ENCODE assay signal across 9 mouse cellular contexts in genomic region chr9:119067601-119068000, GRCm38 (mm10). TPM values are rescaled to one million over a fixed set of nuclear protein-coding genes. Genes with fewer than 3 reads are reported as not detected.
DNase-seq lines count a peak whose midpoint lies in the region; ATAC-seq and TF ChIP-seq lines count a peak whose summit lies in the region.
"Had no signal": no experiment of that assay in that cellular context is flagged by ENCODE, and none has a peak within 500 bp of the region (broad histone marks: within the 10 kb centered on the region; RNA-seq: fewer than 3 reads in every experiment).

No protein-coding gene starts in this region.

- peak; percentile 15 for ATAC-seq in Patski
- peak; percentile 17; the same call in 1 of the 2 replicates for ATAC-seq in cerebellum, adult (ENCODE audit: insufficient number of reproducible peaks, low FRiP score, low TSS enrichment)
- peak; percentile 64 for ATAC-seq in forebrain, embryonic 16.5 days
- peak; percentile 33; the same call in 1 of the 2 replicates for ATAC-seq in hindbrain, embryonic 14.5 days (ENCODE audit: low FRiP score)
- no peak for ATAC-seq in activated CD4-positive, CD25-positive, alpha-beta regulatory T cell, adult 4 months

- no peak for TF ChIP-seq CTCF in Patski (IDR thresholded peaks at IDR 0.05)

- in situ Hi-C loops in Patski (cut with MboI; ENCODE audit: low pct_unique_long_range_greater_than_20kb), result loop anchor here (5.0 kb wide), 3 partner anchors 35 to 480 kb away; no protein-coding TSS in a partner anchor

- no peaks in the 10 kb centered on the region for H3K36me3 ChIP-seq in forebrain, embryonic 16.5 days (ENCODE audit: control insufficient read depth, insufficient read depth)
- peaks cover 16% of the 10 kb centered on the region; the same call in 1 of the 2 replicates for H3K36me3 ChIP-seq in hindbrain, embryonic 14.5 days (replicated peaks; ENCODE audit: control insufficient read depth, insufficient read depth)

- no peaks in the 10 kb centered on the region for H3K4me1 ChIP-seq in forebrain, embryonic 16.5 days (replicated peaks; ENCODE audit: control insufficient read depth, insufficient read depth, low read length)
- no peaks in the 10 kb centered on the region for H3K4me1 ChIP-seq in hindbrain, embryonic 14.5 days (replicated peaks; ENCODE audit: control insufficient read depth, insufficient read depth, low read length)

- no peak overlapping the region for H3K27ac ChIP-seq in forebrain, embryonic 16.5 days (ENCODE audit: low read length)
- H3K27ac ChIP-seq in hindbrain, embryonic 14.5 days, result no peak overlapping the region
- H3K27ac ChIP-seq: lung, embryonic 15.5 days had no signal

- no peaks in the 10 kb centered on the region for H3K27me3 ChIP-seq in Patski
- H3K27me3 ChIP-seq in forebrain, embryonic 16.5 days (replicated peaks; ENCODE audit: control insufficient read depth, insufficient read depth, low read length), result no peaks in the 10 kb centered on the region
- H3K27me3 ChIP-seq in hindbrain, embryonic 14.5 days (ENCODE audit: control insufficient read depth, insufficient read depth, low read length), result no peaks in the 10 kb centered on the region
- H3K27me3 ChIP-seq: lung, embryonic 15.5 days had no signal

- WGBS in forebrain, embryonic 16.5 days, result under 1% methylated on average over 6 of the region's 6 CpGs
- 4% methylated on average over 6 of the region's 6 CpGs for WGBS in hindbrain, embryonic 14.5 days

- DNase-seq in Patski (ENCODE audit: low read depth, low spot score), result no peak
- peak; percentile 80 for DNase-seq in hindbrain, embryonic 14.5 days (ENCODE audit: low spot score)
- peak; percentile 82 to 87 for DNase-seq in left cerebral cortex, adult 18-20 months (ENCODE audit: low spot score in 2 of 2)
- peak; percentile 85 for DNase-seq in mesoderm, embryonic 11.5 days (ENCODE audit: low read depth, low spot score)
- DNase-seq in right cerebral cortex, postnatal 36 days (ENCODE audit: low spot score in 2 of 2), result peak; percentile 61 to 66

- H3K9me3 ChIP-seq in forebrain, embryonic 16.5 days (ENCODE audit: control insufficient read depth, low read length), result no peaks in the 10 kb centered on the region
- no peaks in the 10 kb centered on the region for H3K9me3 ChIP-seq in hindbrain, embryonic 14.5 days (ENCODE audit: control insufficient read depth, low read length)
- H3K9me3 ChIP-seq: lung, embryonic 15.5 days had no signal

- CTCF ChIA-PET in Patski (lab: Charles Lee), result interaction anchor here (1.1 to 2.4 kb wide), 8 partner anchors 8 to 194 kb away, joined by 3 to 22 read pairs (median 3); no protein-coding TSS in a partner anchor

- no peak overlapping the region for H3K4me2 ChIP-seq in forebrain, embryonic 16.5 days (ENCODE audit: low read length)
- no peak overlapping the region for H3K4me2 ChIP-seq in hindbrain, embryonic 14.5 days (replicated peaks)
- H3K4me2 ChIP-seq: lung, embryonic 15.5 days had no signal

- H3K4me3 ChIP-seq in forebrain, embryonic 16.5 days (replicated peaks; ENCODE audit: low read length), result no peak overlapping the region
- H3K4me3 ChIP-seq in hindbrain, embryonic 14.5 days (replicated peaks; ENCODE audit: low read length), result no peak overlapping the region
- H3K4me3 ChIP-seq: lung, embryonic 15.5 days had no signal

- POLR2A ChIA-PET in Patski (lab: Charles Lee), result interaction anchor here (2.3 kb wide), 1 partner anchor 147 kb away, joined by 7 read pairs; no protein-coding TSS in a partner anchor

- no peak overlapping the region for H3K9ac ChIP-seq in forebrain, embryonic 16.5 days (replicated peaks; ENCODE audit: low read depth, low read length)
- H3K9ac ChIP-seq in hindbrain, embryonic 14.5 days, result no peak overlapping the region
- H3K9ac ChIP-seq: lung, embryonic 15.5 days had no signal

RNA-seq across cellular contexts. Expression of gene Vill, which starts 15.0 kb away (rescaled TPM):
- polyA plus RNA-seq in Patski (2021), result 1.9 TPM
- polyA plus RNA-seq in forebrain, embryonic 16.5 days (2015; fragmentation: Nextera tagmentation; extraction: Ambion mirVana), result 1.5 and 2.8 TPM in 2 replicates
- polyA plus RNA-seq in hindbrain, embryonic 14.5 days (2014; fragmentation: Nextera tagmentation; extraction: Ambion mirVana), result 3.1 and 4.4 TPM in 2 replicates
- total RNA-seq in left cerebral cortex, adult 18-20 months (2021), result 1 to 10 TPM; 6.7 to 9.0 TPM
- polyA plus RNA-seq in activated CD4-positive, CD25-positive, alpha-beta regulatory T cell, adult 4 months (2017; shearing (Covaris generic)), result 10 to 100 TPM; 13.0 to 14.8 TPM

RNA-seq across cellular contexts. Expression of gene Plcd1, which starts 25.7 kb away (rescaled TPM):
- polyA plus RNA-seq in Patski (2021), result 57.9 TPM
- 12.9 and 13.0 TPM in 2 replicates for polyA plus RNA-seq in forebrain, embryonic 16.5 days (2015; fragmentation: Nextera tagmentation; extraction: Ambion mirVana)
- polyA plus RNA-seq in hindbrain, embryonic 14.5 days (2014; fragmentation: Nextera tagmentation; extraction: Ambion mirVana), result 15.9 and 16.7 TPM in 2 replicates
- total RNA-seq in left cerebral cortex, adult 18-20 months (2021), result 10 to 100 TPM; 13.0 to 13.6 TPM
- polyA plus RNA-seq in activated CD4-positive, CD25-positive, alpha-beta regulatory T cell, adult 4 months (2017; shearing (Covaris generic)), result 1 to 10 TPM; 2.3 to 4.5 TPM

RNA-seq across cellular contexts. Expression of gene Dlec1, which starts 34.7 kb away (rescaled TPM):
- polyA plus RNA-seq in Patski (2021), result 8.7 TPM
- polyA plus RNA-seq in forebrain, embryonic 16.5 days (2015; fragmentation: Nextera tagmentation; extraction: Ambion mirVana), result 0.47 and 0.57 TPM in 2 replicates
- polyA plus RNA-seq in hindbrain, embryonic 14.5 days (2014; fragmentation: Nextera tagmentation; extraction: Ambion mirVana), result 1.3 and 1.7 TPM in 2 replicates
- 1 to 10 TPM; 2.8 to 4.0 TPM for total RNA-seq in left cerebral cortex, adult 18-20 months (2021)
- polyA plus RNA-seq in activated CD4-positive, CD25-positive, alpha-beta regulatory T cell, adult 4 months (2017; shearing (Covaris generic)), result under 1 TPM in 1 of 2 experiments, not detected in 1; 0.52 TPM
